ENCODE assay signal across 8 mouse cellular contexts in the genomic region with DNA sequence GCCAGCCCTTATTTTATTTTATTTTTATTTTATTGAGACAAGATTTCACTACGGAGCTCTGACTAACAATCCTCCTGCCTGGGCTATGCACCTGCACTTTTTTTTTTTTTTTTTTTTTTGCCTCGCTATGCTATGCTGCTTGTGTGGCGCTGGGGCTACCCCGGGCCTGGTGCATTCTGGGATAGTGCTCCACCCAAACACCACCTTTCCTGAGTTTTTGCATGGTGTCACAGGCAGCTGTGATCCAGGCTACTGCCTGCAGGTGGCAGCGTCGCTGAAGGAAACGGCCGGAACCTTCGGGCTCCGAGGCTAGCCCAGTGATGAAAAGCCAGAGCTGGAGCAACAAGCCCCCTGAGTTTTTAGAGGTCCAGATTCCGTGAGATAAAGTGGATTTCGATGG. TPM values are rescaled to one million over a fixed set of nuclear protein-coding genes. Genes with fewer than 3 reads are reported as not detected.
DNase-seq lines count a peak whose midpoint lies in the region; ATAC-seq lines count a peak whose summit lies in the region.

No protein-coding gene starts in this region.

- no peak for ATAC-seq in forebrain, embryonic 13.5 days
- ATAC-seq in intestine, embryonic 16.5 days = peak; percentile 44; the same call in 1 of the 2 replicates
- peak; percentile 65 for ATAC-seq in megakaryocyte, adult 5-6 weeks (ENCODE audit: poor library complexity, severe bottlenecking)

- no peak overlapping the region for H3K4me2 ChIP-seq in forebrain, embryonic 13.5 days
- H3K4me2 ChIP-seq in intestine, embryonic 16.5 days (ENCODE audit: low read depth, low read length) = no peak overlapping the region

- H3K9me3 ChIP-seq in forebrain, embryonic 10.5 days = no peaks in the 10 kb centered on the region
- H3K9me3 ChIP-seq in forebrain, embryonic 13.5 days (replicated peaks) = no peaks in the 10 kb centered on the region
- no peaks in the 10 kb centered on the region for H3K9me3 ChIP-seq in intestine, embryonic 16.5 days (ENCODE audit: control insufficient read depth, low read length)

- H3K9ac ChIP-seq in forebrain, embryonic 13.5 days = no peak overlapping the region
- H3K9ac ChIP-seq in intestine, embryonic 16.5 days (ENCODE audit: low read depth, low read length) = no peak overlapping the region

- peaks cover 31% of the 10 kb centered on the region for H3K27me3 ChIP-seq in forebrain, embryonic 10.5 days (ENCODE audit: poor library complexity, severe bottlenecking)
- H3K27me3 ChIP-seq in forebrain, embryonic 13.5 days = peaks cover 25% of the 10 kb centered on the region; the same call in 1 of the 2 replicates
- peaks cover 11% of the 10 kb centered on the region; the same call in 1 of the 2 replicates for H3K27me3 ChIP-seq in intestine, embryonic 16.5 days (replicated peaks; ENCODE audit: control insufficient read depth, insufficient read depth, low read length)

- no peak overlapping the region for H3K27ac ChIP-seq in forebrain, embryonic 10.5 days
- no peak overlapping the region for H3K27ac ChIP-seq in forebrain, embryonic 13.5 days
- H3K27ac ChIP-seq in intestine, embryonic 16.5 days (ENCODE audit: low read length) = no peak overlapping the region

- peak; percentile 65 for DNase-seq in forebrain, embryonic 10.5 days (ENCODE audit: extremely low spot score, low spot score)
- peak; percentile 75 to 79 for DNase-seq in right cerebral cortex, postnatal 10 days (ENCODE audit: low spot score in 2 of 2)
- DNase-seq in right cerebral cortex, postnatal 36 days (ENCODE audit: low spot score in 2 of 2) = no peak
- peak; percentile 70 to 84 for DNase-seq in cerebellum, postnatal 14 days
- peak; percentile 60 to 73 for DNase-seq in thymus, postnatal 10 days (ENCODE audit: low spot score in 2 of 2)

- WGBS in forebrain, embryonic 10.5 days = 22% methylated on average over 12 of the region's 12 CpGs
- WGBS in forebrain, embryonic 13.5 days = 17% methylated on average over 12 of the region's 12 CpGs
- WGBS in intestine, embryonic 16.5 days = 16% methylated on average over 12 of the region's 12 CpGs

- H3K4me3 ChIP-seq in forebrain, embryonic 10.5 days = no peak overlapping the region
- H3K4me3 ChIP-seq in forebrain, embryonic 13.5 days = no peak overlapping the region
- no peak overlapping the region for H3K4me3 ChIP-seq in intestine, embryonic 16.5 days (ENCODE audit: low read length)

- no peaks in the 10 kb centered on the region for H3K36me3 ChIP-seq in forebrain, embryonic 10.5 days (replicated peaks)
- H3K36me3 ChIP-seq in forebrain, embryonic 13.5 days (ENCODE audit: poor library complexity, severe bottlenecking) = no peaks in the 10 kb centered on the region
- no peaks in the 10 kb centered on the region for H3K36me3 ChIP-seq in intestine, embryonic 16.5 days (ENCODE audit: control insufficient read depth, insufficient read depth, low read length)

- peaks cover 48% of the 10 kb centered on the region for H3K4me1 ChIP-seq in forebrain, embryonic 10.5 days
- H3K4me1 ChIP-seq in forebrain, embryonic 13.5 days = peaks cover 26% of the 10 kb centered on the region
- peaks cover 6% of the 10 kb centered on the region for H3K4me1 ChIP-seq in intestine, embryonic 16.5 days (ENCODE audit: control insufficient read depth, insufficient read depth, low read length)

RNA-seq across cellular contexts. Expression of a gene that starts 16.0 kb away (rescaled TPM):
- polyA plus RNA-seq in forebrain, embryonic 10.5 days (2016; fragmentation: Nextera tagmentation; extraction: Ambion mirVana) = 6.3 and 6.9 TPM in 2 replicates
- polyA plus RNA-seq in forebrain, embryonic 13.5 days (2015; fragmentation: Nextera tagmentation; extraction: Ambion mirVana) = 14.8 and 17.6 TPM in 2 replicates
- polyA plus RNA-seq in intestine, embryonic 16.5 days (2015; fragmentation: Nextera tagmentation; extraction: Ambion mirVana) = 3.6 and 4.0 TPM in 2 replicates
- total RNA-seq in megakaryocyte, adult 5-6 weeks (2015) = 0.11 TPM in 1 of 2 replicates, not detected in the other
- 0.26 TPM in 1 of 2 replicates, not detected in the other for total RNA-seq in megakaryocyte, adult 5-6 weeks (2017)

RNA-seq across cellular contexts. Expression of a gene that starts 26.7 kb away (rescaled TPM):
- 2.1 and 2.5 TPM in 2 replicates for polyA plus RNA-seq in forebrain, embryonic 10.5 days (2016; fragmentation: Nextera tagmentation; extraction: Ambion mirVana)
- 13.4 and 15.0 TPM in 2 replicates for polyA plus RNA-seq in forebrain, embryonic 13.5 days (2015; fragmentation: Nextera tagmentation; extraction: Ambion mirVana)
- 0.61 and 0.92 TPM in 2 replicates for polyA plus RNA-seq in intestine, embryonic 16.5 days (2015; fragmentation: Nextera tagmentation; extraction: Ambion mirVana)
- total RNA-seq in megakaryocyte, adult 5-6 weeks (2015) = not detected in 2 replicates
- 0.20 TPM in 1 of 2 replicates, not detected in the other for total RNA-seq in megakaryocyte, adult 5-6 weeks (2017)

RNA-seq across cellular contexts. Expression of a gene that starts 38.4 kb away (rescaled TPM):
- 15.7 and 15.8 TPM in 2 replicates for polyA plus RNA-seq in forebrain, embryonic 10.5 days (2016; fragmentation: Nextera tagmentation; extraction: Ambion mirVana)
- 33.4 and 37.8 TPM in 2 replicates for polyA plus RNA-seq in forebrain, embryonic 13.5 days (2015; fragmentation: Nextera tagmentation; extraction: Ambion mirVana)
- polyA plus RNA-seq in intestine, embryonic 16.5 days (2015; fragmentation: Nextera tagmentation; extraction: Ambion mirVana) = 18.1 and 18.9 TPM in 2 replicates
- total RNA-seq in megakaryocyte, adult 5-6 weeks (2015) = 3.9 and 6.0 TPM in 2 replicates
- 6.2 and 10.2 TPM in 2 replicates for total RNA-seq in megakaryocyte, adult 5-6 weeks (2017)

Comparison
In these comparisons a context has a peak if more than half of its experiments do, and no peak if none do; other contexts are left out.
1. DNase-seq: peak in forebrain, embryonic 10.5 days (single experiment), right cerebral cortex, postnatal 10 days (2 of 2), cerebellum, postnatal 14 days (2 of 2) and thymus, postnatal 10 days (2 of 2); none in right cerebral cortex, postnatal 36 days (0 of 2).